Comparison of ENCODE assay signal across 8 mouse cellular contexts in genomic region chr4:133673666-133674330, GRCm38 (mm10). TPM values are rescaled to one million over a fixed set of nuclear protein-coding genes. Genes with fewer than 3 reads are reported as not detected.
DNase-seq lines count a peak whose midpoint lies in the region; ATAC-seq and TF ChIP-seq lines count a peak whose summit lies in the region.

No protein-coding gene starts in this region.

- no peaks in the 10 kb centered on the region for H3K9me3 ChIP-seq in lung, embryonic 16.5 days (ENCODE audit: control insufficient read depth, low read length)

- no peak for TF ChIP-seq CTCF in small intestine, adult 2 months (IDR thresholded peaks at IDR 0.05; ENCODE audit: extremely low read depth, insufficient read length, insufficient replicate concordance, low read depth, low read length)

- H3K9ac ChIP-seq in lung, embryonic 16.5 days (ENCODE audit: low read length): peak overlapping the region; percentile 88

- TF ChIP-seq POLR2A in small intestine, adult 2 months (IDR thresholded peaks at IDR 0.05; ENCODE audit: low read depth, low read length): no peak

- H3K27me3 ChIP-seq in lung, embryonic 16.5 days (ENCODE audit: control insufficient read depth, insufficient read depth, low read depth, low read length): no peaks in the 10 kb centered on the region
- no peaks in the 10 kb centered on the region for H3K27me3 ChIP-seq in small intestine, adult 2 months (ENCODE audit: control insufficient read depth, insufficient read depth, low read length)

- peak; percentile 66 for DNase-seq in kidney, adult 18-20 months
- no peak for DNase-seq in kidney, adult 11 months
- DNase-seq in heart, adult 8-10 months (ENCODE audit: low spot score): peak; percentile 68
- peak; percentile 61 for DNase-seq in kidney, adult 9 months
- no peak for DNase-seq in frontal cortex, postnatal 36 days (ENCODE audit: low spot score in 2 of 2)

- no peak for ATAC-seq in lung, embryonic 16.5 days (ENCODE audit: low read depth)

- peak overlapping the region; percentile 89 for H3K4me3 ChIP-seq in brown adipose tissue, adult 24 weeks (ENCODE audit: insufficient read depth, low read depth, low read length)
- H3K4me3 ChIP-seq in lung, embryonic 16.5 days (ENCODE audit: low read length): peak overlapping the region; percentile 83
- H3K4me3 ChIP-seq in small intestine, adult 2 months (ENCODE audit: low read depth, low read length): no peak overlapping the region

- WGBS in lung, embryonic 16.5 days: 17% methylated on average over 10 of the region's 10 CpGs
- WGBS in small intestine, adult 2 months: 18% methylated on average over 10 of the region's 10 CpGs

- peaks cover 3% of the 10 kb centered on the region; the same call in 1 of the 2 replicates for H3K36me3 ChIP-seq in lung, embryonic 16.5 days (ENCODE audit: control insufficient read depth, insufficient read depth, low read length)
- 0 out of 2 replicates have a peak, but pooled peaks cover 3% of the 10 kb centered on the region for H3K36me3 ChIP-seq in small intestine, adult 2 months (ENCODE audit: control insufficient read depth, insufficient read depth, low read length)

- peaks cover 20% of the 10 kb centered on the region for H3K4me1 ChIP-seq in brown adipose tissue, adult 24 weeks (ENCODE audit: control insufficient read depth, insufficient read depth, insufficient read length, low read length)
- H3K4me1 ChIP-seq in lung, embryonic 16.5 days (replicated peaks; ENCODE audit: control insufficient read depth, insufficient read depth, low read length): peaks cover 59% of the 10 kb centered on the region
- H3K4me1 ChIP-seq in small intestine, adult 2 months (ENCODE audit: control insufficient read depth, insufficient read depth, insufficient read length, low read length): peaks cover 18% of the 10 kb centered on the region; the same call in 1 of the 2 replicates

- peak overlapping the region; percentile 100 for H3K27ac ChIP-seq in brown adipose tissue, adult 24 weeks (replicated peaks; ENCODE audit: low read depth, low read length)
- H3K27ac ChIP-seq in lung, embryonic 16.5 days (ENCODE audit: low read length): peak overlapping the region; percentile 100
- peak overlapping the region; percentile 96 for H3K27ac ChIP-seq in small intestine, adult 2 months (ENCODE audit: insufficient read depth, low read depth, low read length)

- peak overlapping the region; percentile 81 for H3K4me2 ChIP-seq in lung, embryonic 16.5 days (ENCODE audit: low read depth, low read length)

RNA-seq across cellular contexts. Expression of gene Pigv, which starts 1.4 kb away (rescaled TPM):
- 4.6 and 5.9 TPM in 2 replicates for polyA plus RNA-seq in brown adipose tissue, adult 24 weeks (2012; ENCODE audit: insufficient read depth, insufficient read length, missing spikeins)
- total RNA-seq in heart, adult 8-10 months (2022): 10 to 100 TPM in 3 of 4 experiments, 1 to 10 TPM in 1; 9.2 to 13.8 (median 13.2) TPM
- polyA plus RNA-seq in lung, embryonic 16.5 days (2015; fragmentation: Nextera tagmentation; extraction: Ambion mirVana): 20.1 and 20.7 TPM in 2 replicates
- polyA plus RNA-seq in small intestine, adult 2 months (2012; rRNA removed): 6.0 and 8.9 TPM in 2 replicates

RNA-seq across cellular contexts. Expression of gene Zdhhc18, which starts 23.8 kb away (rescaled TPM):
- 9.4 and 10.6 TPM in 2 replicates for polyA plus RNA-seq in brown adipose tissue, adult 24 weeks (2012; ENCODE audit: insufficient read depth, insufficient read length, missing spikeins)
- total RNA-seq in heart, adult 8-10 months (2022): 10 to 100 TPM; 16.1 to 24.3 (median 22.1) TPM
- polyA plus RNA-seq in lung, embryonic 16.5 days (2015; fragmentation: Nextera tagmentation; extraction: Ambion mirVana): 3.1 and 3.3 TPM in 2 replicates
- 18.7 and 36.7 TPM in 2 replicates for polyA plus RNA-seq in small intestine, adult 2 months (2012; rRNA removed)

Comparison
In these comparisons a context has a peak if more than half of its experiments do, and no peak if none do; other contexts are left out.
1. DNase-seq: peak in kidney, adult 18-20 months (single experiment), heart, adult 8-10 months (single experiment) and kidney, adult 9 months (single experiment); none in kidney, adult 11 months (single experiment) and frontal cortex, postnatal 36 days (0 of 2).
2. Peak in every context shown above with its lines, with median percentiles within 50 percentile points of each other: H3K27ac ChIP-seq.